Mouse (Mus musculus): ENCODE measurements around the gene Ndufs3.

DNA sequence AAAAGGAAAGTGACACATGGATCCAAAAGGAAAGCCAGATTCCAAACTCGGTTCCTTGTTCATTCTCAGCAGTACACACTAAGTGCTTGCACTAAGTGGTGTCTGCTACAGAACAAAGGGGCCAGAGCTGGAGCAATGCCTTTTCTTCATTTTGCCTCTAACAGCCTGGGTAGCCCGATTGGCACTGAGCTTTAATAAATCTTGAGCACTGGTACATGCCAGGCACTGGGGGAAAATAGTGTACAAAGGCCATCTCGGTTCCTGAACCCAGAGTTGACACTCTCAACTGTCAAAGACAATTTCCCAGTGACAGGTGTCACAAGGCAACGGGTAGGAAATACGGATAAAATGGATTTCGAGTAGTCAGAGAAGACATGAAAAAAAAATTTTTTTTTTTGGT, 58.5 kb downstream of the Ndufs3 start:
- no peak for TF ChIP-seq GATA1 (IDR thresholded peaks at IDR 0.05; ENCODE audit: borderline replicate concordance, low read length)
- no peak for TF ChIP-seq FLI1 (IDR thresholded peaks at IDR 0.05; ENCODE audit: low read length)

All from megakaryocyte, embryonic 14.5 days (primary cell).